Mouse (Mus musculus): ENCODE data around the gene Bcl6b. TPM values are rescaled to one million over a fixed set of nuclear protein-coding genes. Genes with fewer than 3 reads are reported as not detected.

Gene Bcl6b
- polyA plus RNA-seq, 1 experiment, result 2.2 TPM

DNA sequence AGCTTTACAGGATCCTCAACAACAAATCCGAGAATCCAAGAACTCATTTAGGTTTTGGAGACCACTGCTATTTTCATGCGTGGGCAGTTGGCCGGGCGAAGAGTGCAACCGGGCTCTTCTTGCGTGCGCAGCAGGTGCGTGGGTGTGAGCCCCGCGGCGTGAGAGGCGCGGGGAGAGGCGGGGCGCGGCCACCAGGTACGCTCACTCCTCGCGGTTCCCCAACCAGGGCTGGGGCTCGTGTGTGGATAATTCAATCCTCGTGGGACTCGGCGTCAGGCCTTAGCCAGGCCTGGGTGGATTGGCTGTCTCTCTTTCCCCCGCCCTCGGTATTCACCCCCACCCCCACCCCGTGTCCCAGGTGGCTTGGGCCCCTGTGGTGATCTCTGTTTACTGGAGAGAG is 15.9 kb downstream of the Bcl6b start:
- Histone ChIP-seq H3K36me3 (ENCODE audit: control insufficient read depth, insufficient read depth, low read length) (no peaks in the 10 kb centered on the region), H3K4me1 (ENCODE audit: control insufficient read depth, insufficient read depth, insufficient read length, low read length) (peaks cover 19% of the 10 kb centered on the region), H3K27me3 (ENCODE audit: control insufficient read depth, insufficient read depth, low read length) (no peaks in the 10 kb centered on the region), H3K27ac (ENCODE audit: insufficient read depth, low read depth, low read length) (no peak overlapping the region), H3K4me3 (ENCODE audit: low read depth, low read length) (peak overlapping the region; percentile 63)
- TF ChIP-seq POLR2A (IDR thresholded peaks at IDR 0.05; ENCODE audit: low read depth, low read length), result no peak
- TF ChIP-seq CTCF (IDR thresholded peaks at IDR 0.05; ENCODE audit: extremely low read depth, insufficient read length, insufficient replicate concordance, low read depth, low read length), result no peak
- WGBS, result 6% methylated on average over 26 of the region's 26 CpGs

DNA sequence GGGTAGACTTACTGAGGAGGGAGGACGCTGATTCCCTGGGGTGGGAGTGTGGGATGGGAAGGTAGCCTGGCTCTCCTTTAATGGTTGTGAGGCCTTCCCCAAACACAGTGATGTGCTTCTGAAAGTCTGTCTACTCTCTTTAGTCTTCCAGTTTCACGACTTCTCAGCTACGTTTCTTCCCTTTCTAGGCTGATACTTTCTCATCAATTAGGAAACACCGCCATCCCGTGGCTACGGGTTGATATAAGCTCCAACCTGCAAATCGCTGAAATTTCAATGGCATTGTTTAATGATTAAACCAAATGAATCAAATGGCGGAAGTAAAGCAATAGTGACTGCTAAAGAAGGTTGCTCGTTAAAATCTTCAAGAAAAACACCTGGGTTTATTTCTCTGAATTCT is 16.7 kb downstream of the Bcl6b start:
- WGBS, result 6% methylated on average over 9 of the region's 9 CpGs
- Histone ChIP-seq H3K4me1 (ENCODE audit: control insufficient read depth, insufficient read depth, insufficient read length, low read length) (peaks cover 14% of the 10 kb centered on the region), H3K4me3 (ENCODE audit: low read depth, low read length) (no peak overlapping the region), H3K36me3 (ENCODE audit: control insufficient read depth, insufficient read depth, low read length) (no peaks in the 10 kb centered on the region), H3K27me3 (ENCODE audit: control insufficient read depth, insufficient read depth, low read length) (no peaks in the 10 kb centered on the region), H3K27ac (ENCODE audit: insufficient read depth, low read depth, low read length) (peak overlapping the region; percentile 15; the same call in 1 of the 2 replicates)
- no peak for TF ChIP-seq CTCF (IDR thresholded peaks at IDR 0.05; ENCODE audit: extremely low read depth, insufficient read length, insufficient replicate concordance, low read depth, low read length)
- TF ChIP-seq POLR2A (IDR thresholded peaks at IDR 0.05; ENCODE audit: low read depth, low read length), result no peak

DNA sequence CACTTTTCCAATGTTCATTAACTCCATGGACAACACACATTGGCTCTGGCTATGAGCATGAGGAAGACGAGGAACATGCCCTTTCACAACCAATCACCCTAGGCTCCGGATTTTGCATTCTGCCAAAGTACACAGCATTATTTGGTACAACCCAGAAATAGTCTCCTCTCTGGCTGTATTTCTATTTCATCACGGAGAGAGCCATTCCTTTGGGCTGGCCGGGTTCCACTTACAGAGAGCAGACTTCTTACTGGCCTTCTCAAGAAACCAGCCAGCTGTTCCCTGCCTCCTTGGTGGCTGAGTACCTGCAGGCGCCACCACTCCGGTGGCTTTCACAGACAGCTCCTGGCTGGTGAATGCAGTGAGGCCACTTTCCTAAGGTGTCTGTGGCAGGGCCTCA is 17.2 kb downstream of the Bcl6b start, which contains the start of gene Slc16a11:
TSS of gene Slc16a11 (plus strand) at position 330 of the 400 bp plus-strand sequence.
- peaks cover 9% of the 10 kb centered on the region for H3K4me1 ChIP-seq (ENCODE audit: control insufficient read depth, insufficient read depth, insufficient read length, low read length)
- 35% methylated on average over 6 of the region's 6 CpGs for WGBS
- TF ChIP-seq POLR2A (IDR thresholded peaks at IDR 0.05; ENCODE audit: low read depth, low read length) (no peak), CTCF (IDR thresholded peaks at IDR 0.05; ENCODE audit: extremely low read depth, insufficient read length, insufficient replicate concordance, low read depth, low read length) (no peak)
- peak within 1 kb of the TSS; percentile 63 for H3K4me3 ChIP-seq (ENCODE audit: low read depth, low read length)
- H3K36me3 ChIP-seq (ENCODE audit: control insufficient read depth, insufficient read depth, low read length), result no peaks in the 10 kb centered on the region
- H3K27ac ChIP-seq (ENCODE audit: insufficient read depth, low read depth, low read length), result peak within 1 kb of the TSS; percentile 15; the same call in 1 of the 2 replicates
- H3K27me3 ChIP-seq (ENCODE audit: control insufficient read depth, insufficient read depth, low read length), result no peaks in the 10 kb centered on the region

- WGBS, result 69% methylated on average over 6 of the region's 6 CpGs
- no peaks in the 10 kb centered on the region for H3K36me3 ChIP-seq (ENCODE audit: control insufficient read depth, insufficient read depth, low read length)
- TF ChIP-seq CTCF (IDR thresholded peaks at IDR 0.05; ENCODE audit: extremely low read depth, insufficient read length, insufficient replicate concordance, low read depth, low read length) (no peak), POLR2A (IDR thresholded peaks at IDR 0.05; ENCODE audit: low read depth, low read length) (no peak)
- no peak overlapping the region for H3K4me3 ChIP-seq (ENCODE audit: low read depth, low read length)
- no peaks in the 10 kb centered on the region for H3K27me3 ChIP-seq (ENCODE audit: control insufficient read depth, insufficient read depth, low read length)
- H3K27ac ChIP-seq (ENCODE audit: insufficient read depth, low read depth, low read length), result no peak overlapping the region
- peaks cover 9% of the 10 kb centered on the region for H3K4me1 ChIP-seq (ENCODE audit: control insufficient read depth, insufficient read depth, insufficient read length, low read length)
Observed at GRCm38 (mm10) chr11:70211972-70212371, 17.6 kb downstream of the Bcl6b start.

- Histone ChIP-seq H3K27ac (ENCODE audit: insufficient read depth, low read depth, low read length) (no peak overlapping the region), H3K36me3 (ENCODE audit: control insufficient read depth, insufficient read depth, low read length) (no peaks in the 10 kb centered on the region), H3K27me3 (ENCODE audit: control insufficient read depth, insufficient read depth, low read length) (no peaks in the 10 kb centered on the region), H3K4me3 (ENCODE audit: low read depth, low read length) (no peak overlapping the region), H3K4me1 (ENCODE audit: control insufficient read depth, insufficient read depth, insufficient read length, low read length) (peaks cover 9% of the 10 kb centered on the region)
- TF ChIP-seq CTCF (IDR thresholded peaks at IDR 0.05; ENCODE audit: extremely low read depth, insufficient read length, insufficient replicate concordance, low read depth, low read length) (no peak), POLR2A (IDR thresholded peaks at IDR 0.05; ENCODE audit: low read depth, low read length) (no peak)
- 92% methylated on average over 2 of the region's 2 CpGs for WGBS
Observed at GRCm38 (mm10) chr11:70210681-70211080, 18.9 kb downstream of the Bcl6b start.

GRCm38 (mm10) chr11:70208778-70209388 is 20.7 kb downstream of the Bcl6b start:
- Histone ChIP-seq H3K27ac (ENCODE audit: insufficient read depth, low read depth, low read length) (no peak overlapping the region), H3K27me3 (ENCODE audit: control insufficient read depth, insufficient read depth, low read length) (no peaks in the 10 kb centered on the region), H3K4me1 (ENCODE audit: control insufficient read depth, insufficient read depth, insufficient read length, low read length) (peaks cover 2% of the 10 kb centered on the region), H3K4me3 (ENCODE audit: low read depth, low read length) (no peak overlapping the region), H3K36me3 (ENCODE audit: control insufficient read depth, insufficient read depth, low read length) (no peaks in the 10 kb centered on the region)
- WGBS, result 59% methylated on average over 5 of the region's 5 CpGs
- no peak for TF ChIP-seq CTCF (IDR thresholded peaks at IDR 0.05; ENCODE audit: extremely low read depth, insufficient read length, insufficient replicate concordance, low read depth, low read length)
- no peak for TF ChIP-seq POLR2A (IDR thresholded peaks at IDR 0.05; ENCODE audit: low read depth, low read length)

DNA sequence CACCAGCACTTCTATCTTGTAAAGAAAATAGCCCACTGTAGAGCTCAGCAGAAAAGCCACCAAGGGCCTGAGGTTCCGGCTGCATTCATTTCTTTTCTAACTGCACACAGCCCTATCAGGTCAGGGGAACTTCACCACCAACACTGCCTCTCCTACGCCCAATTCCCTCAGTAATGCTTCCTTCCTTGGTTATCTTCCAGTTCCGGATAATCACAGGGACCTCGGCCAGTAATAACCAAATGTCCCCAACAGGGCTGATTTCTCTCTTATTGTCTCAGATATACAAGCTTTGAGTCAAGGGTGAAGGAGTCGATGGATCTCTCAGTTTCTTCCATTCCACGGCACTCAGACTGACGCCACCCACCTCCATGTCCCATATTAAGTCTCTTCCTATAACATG is 22.3 kb downstream of the Bcl6b start:
- H3K27me3 ChIP-seq (ENCODE audit: control insufficient read depth, insufficient read depth, low read length), result no peaks in the 10 kb centered on the region
- 77% methylated on average over 7 of the region's 7 CpGs for WGBS
- no peaks in the 10 kb centered on the region; the same call in 1 of the 2 replicates for H3K4me1 ChIP-seq (ENCODE audit: control insufficient read depth, insufficient read depth, insufficient read length, low read length)
- H3K36me3 ChIP-seq (ENCODE audit: control insufficient read depth, insufficient read depth, low read length), result no peaks in the 10 kb centered on the region
- TF ChIP-seq POLR2A (IDR thresholded peaks at IDR 0.05; ENCODE audit: low read depth, low read length) (no peak), CTCF (IDR thresholded peaks at IDR 0.05; ENCODE audit: extremely low read depth, insufficient read length, insufficient replicate concordance, low read depth, low read length) (no peak)
- no peak overlapping the region for H3K27ac ChIP-seq (ENCODE audit: insufficient read depth, low read depth, low read length)
- no peak overlapping the region for H3K4me3 ChIP-seq (ENCODE audit: low read depth, low read length)

All from small intestine, adult 2 months (tissue).